Mouse (Mus musculus): Measurements from ENCODE around the gene Oxt.

DNA sequence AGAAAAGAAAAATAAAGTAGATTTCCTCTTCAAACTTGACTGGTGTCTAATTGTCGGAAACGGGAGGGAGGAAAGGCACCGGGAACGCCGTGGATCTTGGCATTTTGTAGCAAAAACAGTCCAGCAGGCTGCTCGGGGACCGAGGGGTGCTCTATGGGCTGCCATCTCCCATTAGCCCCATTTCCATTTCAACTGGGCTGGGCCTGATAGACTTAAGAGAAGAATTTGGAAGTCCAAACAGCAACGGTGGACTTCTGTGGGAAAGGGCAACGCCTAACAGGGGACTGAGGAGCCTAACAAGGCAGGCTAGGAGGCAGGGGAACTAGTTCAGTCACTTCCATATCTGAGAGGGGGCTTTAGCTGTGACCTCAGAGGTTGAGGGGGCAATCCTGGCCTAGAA, 1.0 kb downstream of the Oxt start:
- no peak for TF ChIP-seq POLR2A (IDR thresholded peaks at IDR 0.05; ENCODE audit: insufficient read depth, low read depth, low read length)
- TF ChIP-seq CTCF (IDR thresholded peaks at IDR 0.05; ENCODE audit: insufficient read depth, low read depth, low read length) = no peak
